Comparison of ENCODE assay signal across 7 mouse cellular contexts in genomic region chr1:21962083-21962471, GRCm38 (mm10). TPM values are rescaled to one million over a fixed set of nuclear protein-coding genes. Genes with fewer than 3 reads are reported as not detected.
DNase-seq lines count a peak whose midpoint lies in the region; ATAC-seq and TF ChIP-seq lines count a peak whose summit lies in the region.

No protein-coding gene starts in this region.

- peak overlapping the region; percentile 68 to 80 (median 72) for H3K4me3 ChIP-seq in CH12.LX (replicated peaks in 1 of 3; ENCODE audit: low read depth in 2 of 3, low read length in 2 of 3, poor library complexity in 1 of 3)
- H3K4me3 ChIP-seq in forebrain, embryonic 14.5 days (ENCODE audit: low read depth, low read length), result peak overlapping the region; percentile 64
- H3K4me3 ChIP-seq in intestine, embryonic 14.5 days (ENCODE audit: low read depth, low read length), result peak overlapping the region; percentile 47
- H3K4me3 ChIP-seq in liver, embryonic 12.5 days, result peak overlapping the region; percentile 64

- H3K4me1 ChIP-seq in CH12.LX (ENCODE audit: control insufficient read depth in 1 of 2, insufficient read depth in 2 of 2), result peaks cover 0 to 26% of the 10 kb centered on the region in 2 experiments; a peak in 2 of 4 replicates
- H3K4me1 ChIP-seq in forebrain, embryonic 14.5 days (ENCODE audit: control insufficient read depth, insufficient read depth, low read length), result peaks cover 9% of the 10 kb centered on the region; the same call in 1 of the 2 replicates
- H3K4me1 ChIP-seq in intestine, embryonic 14.5 days (replicated peaks; ENCODE audit: control insufficient read depth, insufficient read depth, low read length), result no peaks in the 10 kb centered on the region
- H3K4me1 ChIP-seq in liver, embryonic 12.5 days, result peaks cover 32% of the 10 kb centered on the region

- peaks cover 17% of the 10 kb centered on the region for H3K79me2 ChIP-seq in CH12.LX (replicated peaks; ENCODE audit: control insufficient read depth, extremely low read depth, insufficient read depth, poor library complexity, severe bottlenecking)

- TF ChIP-seq CTCF in CH12.LX (conservative IDR thresholded peaks at IDR 0.05 in 1 of 2, IDR thresholded peaks at IDR 0.05 in 1 of 2; ENCODE audit: low read depth in 2 of 2, low read length in 2 of 2), result no peak

- ATAC-seq in forebrain, embryonic 14.5 days, result peak; percentile 35
- ATAC-seq in intestine, embryonic 14.5 days (replicated peaks; ENCODE audit: low FRiP score, low TSS enrichment, low read depth), result 0 out of 2 replicates have a peak, but pooled peaks have one; percentile 6
- ATAC-seq in liver, embryonic 12.5 days, result peak; percentile 20; the same call in 1 of the 2 replicates

- H3K4me2 ChIP-seq in CH12.LX (ENCODE audit: insufficient read depth, low read depth, poor library complexity, severe bottlenecking), result peak overlapping the region; percentile 76; the same call in 1 of the 2 replicates
- peak overlapping the region; percentile 77 for H3K4me2 ChIP-seq in forebrain, embryonic 14.5 days (ENCODE audit: low read length)
- H3K4me2 ChIP-seq in intestine, embryonic 14.5 days (ENCODE audit: low read length), result peak overlapping the region; percentile 97
- peak overlapping the region; percentile 96 for H3K4me2 ChIP-seq in liver, embryonic 12.5 days

- no peak for TF ChIP-seq RAD21 in CH12.LX (IDR thresholded peaks at IDR 0.05; ENCODE audit: low read depth, low read length)

- TF ChIP-seq EP300 in CH12.LX (IDR thresholded peaks at IDR 0.05; ENCODE audit: low read length), result no peak

- under 1% methylated on average over 19 of the region's 19 CpGs for WGBS in forebrain, embryonic 14.5 days
- WGBS in intestine, embryonic 14.5 days, result under 1% methylated on average over 19 of the region's 19 CpGs
- WGBS in liver, embryonic 12.5 days (ENCODE audit: insufficient replicate concordance), result under 1% methylated on average over 19 of the region's 19 CpGs

- DNase-seq in CH12.LX (ENCODE audit: extremely low read depth), result no peak
- DNase-seq in Muller cell, postnatal 12 days (ENCODE audit: inconsistent ontology term), result peak; percentile 28
- peak; percentile 27 for DNase-seq in forebrain, embryonic 14.5 days (ENCODE audit: low spot score)
- peak; percentile 68 for DNase-seq in intestine, embryonic 14.5 days (ENCODE audit: low spot score)
- peak; percentile 66 for DNase-seq in neural tube, embryonic 10.5 days (ENCODE audit: extremely low spot score, low spot score)
- peak; percentile 19 to 20 for DNase-seq in thymus, adult 18-20 months

- no peaks in the 10 kb centered on the region for H3K27me3 ChIP-seq in CH12.LX (replicated peaks)
- H3K27me3 ChIP-seq in forebrain, embryonic 14.5 days (replicated peaks; ENCODE audit: control insufficient read depth, insufficient read depth, low read length), result peaks cover 7% of the 10 kb centered on the region; the same call in 1 of the 2 replicates
- peaks cover 5% of the 10 kb centered on the region; the same call in 1 of the 2 replicates for H3K27me3 ChIP-seq in intestine, embryonic 14.5 days (replicated peaks; ENCODE audit: control insufficient read depth, insufficient read depth, low read length)
- peaks cover 32% of the 10 kb centered on the region for H3K27me3 ChIP-seq in liver, embryonic 12.5 days (replicated peaks)

- H3K9me3 ChIP-seq in CH12.LX (replicated peaks; ENCODE audit: low read length), result no peaks in the 10 kb centered on the region
- H3K9me3 ChIP-seq in forebrain, embryonic 14.5 days (replicated peaks; ENCODE audit: control insufficient read depth, low read length), result no peaks in the 10 kb centered on the region
- no peaks in the 10 kb centered on the region for H3K9me3 ChIP-seq in intestine, embryonic 14.5 days (ENCODE audit: control insufficient read depth, low read length)
- no peaks in the 10 kb centered on the region for H3K9me3 ChIP-seq in liver, embryonic 12.5 days (replicated peaks)

- dilution Hi-C loops in CH12.LX (cut with MboI; ENCODE audit: extremely low pct_ligation_motif_present, extremely low pct_unique_long_range_greater_than_20kb, low sequenced_read_pairs), result no loop called here

- in situ Hi-C loops in CH12.LX (cut with MboI; ENCODE audit: low pct_ligation_motif_present, low pct_unique_long_range_greater_than_20kb, low sequenced_read_pairs), result loop anchor here (25.0 kb wide), 2 partner anchors 300 to 350 kb away; no protein-coding TSS in a partner anchor

- peak overlapping the region; percentile 16 for H3K27ac ChIP-seq in CH12.LX (ENCODE audit: insufficient read depth, low read depth)
- H3K27ac ChIP-seq in forebrain, embryonic 14.5 days (ENCODE audit: low read depth, low read length), result no peak overlapping the region
- H3K27ac ChIP-seq in intestine, embryonic 14.5 days (ENCODE audit: low read depth), result no peak overlapping the region
- H3K27ac ChIP-seq in liver, embryonic 12.5 days, result no peak overlapping the region

- no peaks in the 10 kb centered on the region for H3K36me3 ChIP-seq in CH12.LX (replicated peaks in 1 of 2; ENCODE audit: control insufficient read depth in 1 of 2, insufficient read depth in 1 of 2, low read length in 1 of 2)
- no peaks in the 10 kb centered on the region for H3K36me3 ChIP-seq in forebrain, embryonic 14.5 days (ENCODE audit: control insufficient read depth, insufficient read depth, low read length)
- no peaks in the 10 kb centered on the region for H3K36me3 ChIP-seq in intestine, embryonic 14.5 days (ENCODE audit: control insufficient read depth, insufficient read depth, low read length)
- H3K36me3 ChIP-seq in liver, embryonic 12.5 days, result no peaks in the 10 kb centered on the region

- no peak for TF ChIP-seq POLR2A in CH12.LX (IDR thresholded peaks at IDR 0.05; ENCODE audit: low read depth, low read length)

- H3K9ac ChIP-seq in CH12.LX (ENCODE audit: insufficient read depth, low read depth), result peak overlapping the region; percentile 73
- H3K9ac ChIP-seq in forebrain, embryonic 14.5 days (ENCODE audit: low read length), result peak overlapping the region; percentile 67
- H3K9ac ChIP-seq in intestine, embryonic 14.5 days (ENCODE audit: low read length), result peak overlapping the region; percentile 46
- peak overlapping the region; percentile 27; the same call in 1 of the 2 replicates for H3K9ac ChIP-seq in liver, embryonic 12.5 days

TF ChIP-seq in CH12.LX, 34 proteins besides CTCF, POLR2A, EP300 and RAD21:
- TF ChIP-seq MXI1 (IDR thresholded peaks at IDR 0.05; ENCODE audit: low read depth, low read length), result peak; percentile 4; the same call in 1 of the 2 replicates
- TF ChIP-seq MAZ (IDR thresholded peaks at IDR 0.05; ENCODE audit: low read depth, low read length), result no peak
- TF ChIP-seq MYC (IDR thresholded peaks at IDR 0.05; ENCODE audit: low read depth, low read length), result no peak
- no peak for TF ChIP-seq PAX5 (IDR thresholded peaks at IDR 0.05; ENCODE audit: low read length)
TF ChIP-seq in CH12.LX: peak in this region for 1.

RNA-seq across cellular contexts. Expression of gene Kcnq5, which starts 0.3 kb away (rescaled TPM):
- total RNA-seq in CH12.LX (2012; rRNA removed) (7.6 and 8.2 TPM in 2 replicates), CH12.LX (2014; rRNA removed) (7.3 and 8.7 TPM in 2 replicates)
- 5.5 and 6.5 TPM in 2 replicates for polyA plus RNA-seq in CH12.LX (2012; ENCODE audit: insufficient read length, low read depth)
- polyA plus RNA-seq in forebrain, embryonic 14.5 days (2014; fragmentation: Nextera tagmentation; extraction: Ambion mirVana), result 0.93 and 2.0 TPM in 2 replicates
- polyA plus RNA-seq in intestine, embryonic 14.5 days (2014; fragmentation: Nextera tagmentation; extraction: Ambion mirVana), result 1.8 and 2.4 TPM in 2 replicates
- 0.97 and 1.0 TPM in 2 replicates for polyA plus RNA-seq in liver, embryonic 12.5 days (2016; fragmentation: Nextera tagmentation; extraction: Ambion mirVana)
